In the genomic region with DNA sequence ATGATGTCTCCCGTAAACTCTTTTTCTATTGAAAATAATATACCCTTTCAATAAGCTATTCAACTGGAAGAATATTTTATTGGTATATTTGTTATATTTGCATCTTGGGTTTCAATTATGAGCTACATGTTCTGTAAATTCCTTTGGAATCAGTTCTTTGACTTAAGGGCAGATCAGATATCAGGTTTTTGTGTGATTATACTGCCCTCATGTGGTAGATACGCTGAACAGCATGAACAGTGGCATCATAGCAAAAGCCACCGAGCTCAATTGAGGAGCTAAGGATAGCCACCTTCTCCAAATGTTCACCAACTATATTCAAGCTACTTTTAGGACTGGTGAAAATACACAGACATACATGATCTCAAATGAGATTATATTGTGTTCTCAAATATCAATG, we compare ENCODE assay signal across 10 mouse cellular contexts. TPM values are rescaled to one million over a fixed set of nuclear protein-coding genes. Genes with fewer than 3 reads are reported as not detected.
DNase-seq lines count a peak whose midpoint lies in the region; ATAC-seq and TF ChIP-seq lines count a peak whose summit lies in the region.
"Had no signal": no experiment of that assay in that cellular context is flagged by ENCODE, and none has a peak within 500 bp of the region (broad histone marks: within the 10 kb centered on the region; RNA-seq: fewer than 3 reads in every experiment).

No protein-coding gene starts in this region.

- ATAC-seq in liver, embryonic 14.5 days (ENCODE audit: insufficient read depth), result no peak
- no peak for ATAC-seq in liver, embryonic 12.5 days
- ATAC-seq in common myeloid progenitor, adult 5-6 weeks (replicated peaks; ENCODE audit: low read depth, poor library complexity, severe bottlenecking), result peak; percentile 98

- 35% methylated on average over 3 of the region's 3 CpGs for WGBS in liver, embryonic 14.5 days (ENCODE audit: insufficient replicate concordance)
- 31% methylated on average over 3 of the region's 3 CpGs for WGBS in liver, embryonic 12.5 days (ENCODE audit: insufficient replicate concordance)
- 39% methylated on average over 3 of the region's 3 CpGs for WGBS in large intestine, adult 2 months

- H3K4me3 ChIP-seq in liver, embryonic 14.5 days (ENCODE audit: insufficient read depth in 1 of 2, low read depth in 2 of 2, low read length in 2 of 2), result no peak overlapping the region
- no peak overlapping the region for H3K4me3 ChIP-seq in liver, embryonic 12.5 days

- TF ChIP-seq CTCF in liver, embryonic 14.5 days (IDR thresholded peaks at IDR 0.05; ENCODE audit: low read depth), result peak; percentile 60

- no peaks in the 10 kb centered on the region for H3K9me3 ChIP-seq in liver, embryonic 14.5 days (ENCODE audit: control insufficient read depth, low read length)
- no peaks in the 10 kb centered on the region for H3K9me3 ChIP-seq in liver, embryonic 12.5 days (replicated peaks)

- no peaks in the 10 kb centered on the region for H3K4me1 ChIP-seq in liver, embryonic 14.5 days (replicated peaks; ENCODE audit: control insufficient read depth in 2 of 2, insufficient read depth in 2 of 2, low read length in 1 of 2)
- H3K4me1 ChIP-seq in liver, embryonic 12.5 days, result no peaks in the 10 kb centered on the region

- no peaks in the 10 kb centered on the region for H3K36me3 ChIP-seq in liver, embryonic 14.5 days (replicated peaks; ENCODE audit: control insufficient read depth, insufficient read depth, low read depth)
- no peaks in the 10 kb centered on the region for H3K36me3 ChIP-seq in liver, embryonic 12.5 days

- H3K4me2 ChIP-seq in liver, embryonic 14.5 days (ENCODE audit: low read depth), result no peak overlapping the region
- H3K4me2 ChIP-seq in liver, embryonic 12.5 days, result no peak overlapping the region

- peak; percentile 7 for DNase-seq in adrenal gland, postnatal 14 days
- DNase-seq in adrenal gland, adult 18-20 months (ENCODE audit: low spot score in 2 of 2), result no peak
- peak in 2 of 3 experiments; percentile 1 to 16 for DNase-seq in liver, embryonic 14.5 days (ENCODE audit: low read depth in 3 of 3, low spot score in 3 of 3)
- peak; percentile 10 for DNase-seq in large intestine, adult 2 months (ENCODE audit: low read depth, low spot score)
- DNase-seq in retina, postnatal 7 days (ENCODE audit: low read depth, low spot score), result peak; percentile 30
- no peak for DNase-seq in urinary bladder, postnatal 4 days (ENCODE audit: low spot score in 2 of 2)

- H3K27ac ChIP-seq in liver, embryonic 14.5 days, result no peak overlapping the region
- H3K27ac ChIP-seq in liver, embryonic 12.5 days, result no peak overlapping the region

- no peak for TF ChIP-seq EP300 in liver, embryonic 14.5 days (IDR thresholded peaks at IDR 0.05; ENCODE audit: low read depth)

- H3K27me3 ChIP-seq in liver, embryonic 14.5 days (ENCODE audit: control insufficient read depth, insufficient read depth, low read length), result no peaks in the 10 kb centered on the region
- H3K27me3 ChIP-seq in liver, embryonic 12.5 days (replicated peaks), result no peaks in the 10 kb centered on the region

- no peak overlapping the region for H3K9ac ChIP-seq in liver, embryonic 14.5 days (replicated peaks)
- H3K9ac ChIP-seq in liver, embryonic 12.5 days, result no peak overlapping the region

RNA-seq across cellular contexts. Expression of a gene that starts 52.7 kb away (rescaled TPM):
- not detected in 2 replicates for total RNA-seq in adrenal gland, postnatal 14 days (2021)
- total RNA-seq in adrenal gland, adult 18-20 months (2021), result not detected
- polyA plus RNA-seq in liver, embryonic 14.5 days (2012; rRNA removed), result not detected in 2 replicates
- polyA plus RNA-seq in liver, embryonic 14.5 days (2014; fragmentation: Nextera tagmentation; extraction: Ambion mirVana), result not detected in 2 replicates
- polyA plus RNA-seq in liver, embryonic 12.5 days (2016; fragmentation: Nextera tagmentation; extraction: Ambion mirVana), result not detected in 2 replicates
- not detected in 2 replicates for total RNA-seq in common myeloid progenitor, adult 5-6 weeks (2017)
- polyA plus RNA-seq in large intestine, adult 2 months (2012; rRNA removed), result not detected in 2 replicates
- total RNA-seq: heart, postnatal 36 days had no signal
- polyA plus RNA-seq: small intestine, adult 2 months had no signal

Comparison
In these comparisons a context has a peak if more than half of its experiments do, and no peak if none do; other contexts are left out.
1. DNase-seq: peak in adrenal gland, postnatal 14 days (single experiment), liver, embryonic 14.5 days (2 of 3), large intestine, adult 2 months (single experiment) and retina, postnatal 7 days (single experiment); none in adrenal gland, adult 18-20 months (0 of 2) and urinary bladder, postnatal 4 days (0 of 2).